ENCODE assay signal across 11 mouse cellular contexts in the genomic region with DNA sequence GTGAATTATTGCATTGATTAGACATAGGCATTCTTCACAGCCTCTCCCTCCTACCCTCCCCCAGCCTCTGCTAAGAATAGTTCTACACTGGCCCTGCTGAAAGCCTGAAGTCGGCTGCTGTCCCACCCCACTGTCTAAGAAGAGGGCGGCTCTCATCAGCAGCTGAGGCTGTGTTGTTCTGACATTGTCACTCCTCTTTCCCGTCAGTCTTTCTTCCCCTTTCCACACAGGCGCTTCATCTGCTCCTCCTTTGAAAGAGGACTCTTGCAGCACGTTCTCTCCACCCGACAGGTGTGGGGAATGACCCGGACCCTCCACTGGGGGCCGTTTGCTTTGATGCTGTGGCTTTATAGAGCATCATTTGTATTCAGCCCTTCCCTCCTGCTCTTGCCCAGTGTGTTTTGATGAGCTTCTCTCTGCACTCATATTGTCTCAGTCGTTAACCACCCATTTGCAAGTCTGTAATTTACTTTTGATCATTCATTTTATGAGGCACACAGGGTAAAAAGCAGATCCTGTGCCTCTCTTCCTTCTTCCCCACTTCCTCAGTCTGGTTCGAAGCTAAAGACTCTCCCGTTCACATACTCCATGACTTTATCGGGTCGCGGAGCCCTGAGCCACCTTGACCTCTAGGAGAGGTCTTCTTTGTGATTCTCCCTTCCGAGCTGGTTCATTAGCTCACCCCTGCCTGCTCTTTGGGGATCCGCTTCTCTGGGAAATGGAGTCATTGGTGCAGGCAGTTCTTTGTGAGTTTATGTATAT.
DNase-seq lines count a peak whose midpoint lies in the region; ATAC-seq lines count a peak whose summit lies in the region.
"Had no signal": no experiment of that assay in that cellular context is flagged by ENCODE, and none has a peak within 500 bp of the region (broad histone marks: within the 10 kb centered on the region; RNA-seq: fewer than 3 reads in every experiment).

No protein-coding gene starts in this region.

- 9% methylated on average over 16 of the region's 16 CpGs for WGBS in forebrain, embryonic 15.5 days
- WGBS in midbrain, embryonic 14.5 days = 11% methylated on average over 16 of the region's 16 CpGs

- H3K27ac ChIP-seq in forebrain, embryonic 15.5 days (replicated peaks) = peak overlapping the region; percentile 35; the same call in 1 of the 2 replicates
- peak overlapping the region; percentile 37 for H3K27ac ChIP-seq in midbrain, embryonic 14.5 days (replicated peaks; ENCODE audit: low read depth, low read length)
- H3K27ac ChIP-seq: liver, embryonic 14.5 days had no signal

- H3K4me1 ChIP-seq in forebrain, embryonic 15.5 days = peaks cover 21% of the 10 kb centered on the region
- peaks cover 21% of the 10 kb centered on the region for H3K4me1 ChIP-seq in midbrain, embryonic 14.5 days (ENCODE audit: control insufficient read depth, insufficient read depth, low read length)

- no peak overlapping the region for H3K9ac ChIP-seq in forebrain, embryonic 15.5 days (replicated peaks)
- H3K9ac ChIP-seq in midbrain, embryonic 14.5 days (replicated peaks; ENCODE audit: low read length) = no peak overlapping the region
- H3K9ac ChIP-seq: liver, embryonic 14.5 days had no signal

- H3K27me3 ChIP-seq in forebrain, embryonic 15.5 days = no peaks in the 10 kb centered on the region
- H3K27me3 ChIP-seq in midbrain, embryonic 14.5 days (ENCODE audit: control insufficient read depth, insufficient read depth, low read length) = no peaks in the 10 kb centered on the region

- H3K9me3 ChIP-seq in forebrain, embryonic 15.5 days = no peaks in the 10 kb centered on the region
- no peaks in the 10 kb centered on the region for H3K9me3 ChIP-seq in midbrain, embryonic 14.5 days (ENCODE audit: control insufficient read depth, low read length)

- peak; percentile 28 for DNase-seq in cerebellum, adult 9-11 months
- DNase-seq in cerebellum, postnatal 4 days (ENCODE audit: low spot score in 2 of 2) = no peak
- peak; percentile 83 for DNase-seq in ZHBTc4 (ENCODE audit: low read depth, low spot score)
- peak; percentile 69 for DNase-seq in midbrain, embryonic 14.5 days
- no peak for DNase-seq in right cerebral cortex, postnatal 25 days
- no peak for DNase-seq in left cerebral cortex, adult 9 months (ENCODE audit: low spot score in 2 of 2)
- DNase-seq in layer of hippocampus, adult 9-11 months = no peak
- DNase-seq: right cerebral cortex, adult 18-20 months had no signal

- H3K4me2 ChIP-seq in forebrain, embryonic 15.5 days (replicated peaks) = 0 out of 2 replicates have a peak overlapping the region, but pooled peaks have one; percentile 6
- H3K4me2 ChIP-seq in midbrain, embryonic 14.5 days (ENCODE audit: low read length) = peak overlapping the region; percentile 32

- peak; percentile 88 for ATAC-seq in forebrain, embryonic 15.5 days (replicated peaks)
- peak; percentile 62; the same call in 1 of the 2 replicates for ATAC-seq in midbrain, embryonic 14.5 days (ENCODE audit: low FRiP score, low TSS enrichment)
- ATAC-seq: Patski had no signal

- H3K4me3 ChIP-seq in forebrain, embryonic 15.5 days = no peak overlapping the region
- no peak overlapping the region for H3K4me3 ChIP-seq in midbrain, embryonic 14.5 days (replicated peaks; ENCODE audit: low read depth, low read length)

- H3K36me3 ChIP-seq in forebrain, embryonic 15.5 days = no peaks in the 10 kb centered on the region
- H3K36me3 ChIP-seq in midbrain, embryonic 14.5 days (ENCODE audit: control insufficient read depth, insufficient read depth, low read length) = no peaks in the 10 kb centered on the region

Comparison
In these comparisons a context has a peak if more than half of its experiments do, and no peak if none do; other contexts are left out.
1. DNase-seq: peak in cerebellum, adult 9-11 months (single experiment), ZHBTc4 (single experiment) and midbrain, embryonic 14.5 days (single experiment); none in cerebellum, postnatal 4 days (0 of 2), right cerebral cortex, postnatal 25 days (single experiment), left cerebral cortex, adult 9 months (0 of 2) and layer of hippocampus, adult 9-11 months (single experiment).